Mouse (Mus musculus): ENCODE results near the gene Shc1.

DNA sequence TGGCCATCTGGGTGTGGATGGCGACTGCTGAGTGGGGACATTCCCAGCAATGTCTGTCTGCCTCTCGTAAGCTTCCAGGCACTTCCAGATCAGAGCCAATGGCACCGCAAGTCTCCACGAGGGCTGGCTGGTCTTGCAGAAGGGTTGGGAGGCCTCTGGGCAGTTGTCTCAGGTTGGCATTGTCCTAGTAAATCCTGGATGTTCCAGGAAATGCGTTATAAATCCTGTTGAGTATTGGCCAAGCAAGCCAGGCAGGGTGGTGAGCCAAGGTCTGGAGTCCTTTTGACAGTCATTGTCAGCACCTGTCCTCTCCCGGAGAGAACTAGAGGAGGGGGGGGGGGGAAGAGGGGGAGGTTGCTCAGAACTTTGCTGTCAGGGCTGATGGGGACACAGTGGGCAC is 60.8 kb downstream of the Shc1 start:
- no peak for TF ChIP-seq CTCF (IDR thresholded peaks at IDR 0.05; ENCODE audit: control insufficient read depth, insufficient read depth, insufficient read length)
- no peak for TF ChIP-seq MYOG (IDR thresholded peaks at IDR 0.05; ENCODE audit: control insufficient read depth, extremely low read depth, insufficient read length)
- no peak for TF ChIP-seq FOSL1 (IDR thresholded peaks at IDR 0.05; ENCODE audit: insufficient read depth, low read length, poor library complexity, severe bottlenecking)
